Mouse (Mus musculus) layer of hippocampus, adult 18-20 months (tissue): ENCODE results near the gene Ascc1. TPM values are rescaled to one million over a fixed set of nuclear protein-coding genes. Genes with fewer than 3 reads are reported as not detected.

Experiments used
- DNase-seq, 2 experiments: peaks; one replicate each; pipeline ENCODE4 v3.0.0; 2022; ENCODE audit warnings: low spot score in 2 of 2
- total RNA-seq, 2 experiments: library from RNA; stranded (reverse); gene quantifications; 2 replicates each; pipeline ENCODE4 v1.2.3; 2021

Ascc1 gene
- total RNA-seq, 2 experiments from 2014 or later, result 15.4 to 17.9 TPM

DNA sequence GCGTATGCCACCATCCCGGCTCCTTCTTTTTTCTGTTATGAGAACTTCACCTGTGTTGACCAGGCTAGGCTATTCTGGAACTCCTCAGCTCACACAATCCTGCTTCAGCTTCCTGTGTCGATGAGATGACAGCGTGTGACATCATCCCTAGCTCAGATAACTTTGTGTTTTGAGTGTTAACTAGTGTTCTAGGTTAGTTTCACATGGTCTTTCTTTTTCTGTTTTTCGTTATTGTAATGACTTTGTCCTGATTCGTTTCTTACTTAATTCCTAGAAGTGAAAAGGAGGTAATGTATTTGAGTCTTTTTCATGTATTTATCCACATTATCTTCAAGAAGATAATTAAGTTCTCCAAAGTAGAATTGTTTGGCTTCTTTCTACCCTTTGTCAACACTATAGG is 13.6 kb downstream of the Ascc1 start:
- no peak for DNase-seq

DNA sequence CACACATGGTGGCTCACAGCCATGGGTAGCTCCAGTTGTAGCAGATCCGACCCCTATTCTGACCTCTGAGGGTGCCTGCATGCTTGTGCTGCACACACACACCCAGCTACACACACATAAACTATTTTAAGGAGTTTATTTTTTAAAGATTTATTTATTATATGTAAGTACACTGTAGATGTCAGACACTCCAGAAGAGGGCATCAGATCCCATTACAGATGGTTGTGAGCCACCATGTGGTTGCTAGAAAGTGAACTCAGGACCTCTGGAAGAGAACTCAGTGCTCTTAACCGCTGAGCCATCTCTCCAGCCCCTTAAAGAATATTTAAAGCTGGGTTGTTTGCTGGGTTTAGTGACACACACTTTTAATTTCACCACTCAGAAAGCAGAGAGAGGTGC is 16.7 kb downstream of the Ascc1 start:
- no peak for DNase-seq

- no peak for DNase-seq
Observed at GRCm38 (mm10) chr10:60023751-60024150, 21.1 kb downstream of the Ascc1 start.

DNA sequence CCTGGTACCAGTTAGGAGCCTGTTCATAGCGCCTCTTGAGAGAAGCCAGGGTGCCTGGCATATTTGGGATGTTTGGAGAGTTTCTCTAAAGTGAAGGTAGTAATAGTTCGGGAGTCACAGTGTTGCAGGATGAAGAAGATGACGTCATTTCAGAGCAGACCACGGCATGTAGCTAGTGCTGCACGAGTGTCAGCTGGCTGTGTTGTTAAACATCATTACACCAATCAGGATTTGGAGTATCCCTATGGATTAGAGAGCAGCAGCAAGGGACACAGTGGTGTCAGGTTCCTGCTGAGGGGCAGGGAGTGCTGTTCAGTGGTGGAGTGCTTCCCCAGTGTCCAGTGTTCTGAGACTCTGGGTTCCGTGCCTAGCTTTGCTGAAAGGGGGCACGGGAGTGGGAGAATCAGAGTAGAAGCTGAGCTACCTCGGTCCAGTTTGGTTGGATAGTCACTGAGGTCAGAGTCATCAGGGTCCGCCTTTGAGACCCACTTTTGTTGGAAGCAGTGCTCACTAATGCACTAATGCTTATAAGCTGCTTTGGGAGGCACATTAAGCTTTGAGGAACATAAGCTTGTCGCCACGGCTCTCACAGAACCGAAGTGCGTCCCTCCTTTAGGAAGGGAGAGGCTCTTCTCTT is 24.3 kb downstream of the Ascc1 start:
- DNase-seq, result no peak

GRCm38 (mm10) chr10:60027619-60028084 is 25.0 kb downstream of the Ascc1 start:
- no peak for DNase-seq

DNA sequence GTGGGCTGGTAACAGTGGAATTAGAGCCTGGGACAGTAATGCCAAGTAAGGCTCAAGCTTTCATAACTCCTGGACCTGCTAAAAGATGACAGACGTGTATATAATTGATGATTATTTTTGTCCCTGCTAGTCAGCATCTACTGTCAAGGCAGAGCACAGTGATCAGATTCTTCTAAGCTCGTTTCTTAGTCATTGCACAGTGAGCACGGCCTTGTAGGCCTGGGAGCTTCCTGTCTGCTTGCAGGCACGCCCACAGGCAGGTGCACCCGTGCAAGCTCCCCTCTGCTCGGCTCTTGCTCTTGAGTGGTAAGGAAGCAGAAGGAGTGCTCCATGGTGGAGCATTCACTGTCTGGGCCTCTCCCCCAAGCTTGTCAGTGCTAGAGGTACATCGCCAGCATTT is 25.6 kb downstream of the Ascc1 start:
- no peak for DNase-seq

GRCm38 (mm10) chr10:60028979-60029378 is 26.4 kb downstream of the Ascc1 start:
- DNase-seq, result no peak

GRCm38 (mm10) chr10:60029387-60029786 is 26.8 kb downstream of the Ascc1 start:
- DNase-seq, result no peak

GRCm38 (mm10) chr10:60031562-60031961 is 29.0 kb downstream of the Ascc1 start:
- DNase-seq, result no peak

DNA sequence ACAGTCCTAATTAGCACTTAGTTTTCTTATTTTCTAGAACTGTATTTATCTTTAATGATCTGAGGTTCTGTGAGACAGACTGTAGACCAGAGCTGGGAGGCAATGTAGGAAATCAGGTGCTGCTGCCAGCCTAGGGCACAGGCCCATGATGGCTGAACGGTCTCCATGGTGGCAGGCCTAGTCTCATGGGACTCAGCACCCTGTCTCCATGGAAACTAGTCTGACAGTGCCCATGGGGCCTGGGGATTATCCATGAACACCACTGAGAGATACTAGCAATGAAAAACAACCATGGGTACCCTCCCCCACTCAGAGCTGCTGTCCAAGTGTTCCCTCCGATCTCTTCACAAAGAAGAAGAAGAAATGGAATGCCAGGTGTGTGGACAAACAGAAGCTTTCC is 29.4 kb downstream of the Ascc1 start:
- no peak for DNase-seq

- DNase-seq, result no peak
Observed at GRCm38 (mm10) chr10:60032622-60033021, 30.0 kb downstream of the Ascc1 start.

DNA sequence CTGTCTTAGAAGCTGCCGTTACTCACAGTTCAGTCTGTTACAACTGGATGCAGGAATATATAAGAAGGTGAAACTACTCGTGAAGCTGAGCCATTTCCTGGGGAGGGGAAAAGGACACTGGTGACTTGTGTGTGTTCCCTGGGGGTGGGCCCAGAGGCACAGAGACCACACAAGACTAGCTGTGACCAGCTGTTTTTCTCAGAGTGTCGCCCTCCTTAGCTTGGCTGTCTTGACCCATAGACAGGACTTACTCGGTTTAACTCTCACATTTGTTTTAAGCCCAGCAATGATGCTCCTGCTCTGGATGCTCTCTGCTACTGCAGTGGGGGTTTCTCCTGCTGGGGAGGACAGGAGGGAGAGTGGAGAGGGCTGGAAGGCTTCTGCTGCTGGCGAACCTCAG is 30.5 kb downstream of the Ascc1 start:
- no peak for DNase-seq

- DNase-seq, result no peak
Observed at GRCm38 (mm10) chr10:60034621-60035020, 32.0 kb downstream of the Ascc1 start.

GRCm38 (mm10) chr10:60035744-60036143 is 33.1 kb downstream of the Ascc1 start:
- DNase-seq, result no peak

GRCm38 (mm10) chr10:60042350-60042922 is 39.8 kb downstream of the Ascc1 start:
- no peak for DNase-seq

DNA sequence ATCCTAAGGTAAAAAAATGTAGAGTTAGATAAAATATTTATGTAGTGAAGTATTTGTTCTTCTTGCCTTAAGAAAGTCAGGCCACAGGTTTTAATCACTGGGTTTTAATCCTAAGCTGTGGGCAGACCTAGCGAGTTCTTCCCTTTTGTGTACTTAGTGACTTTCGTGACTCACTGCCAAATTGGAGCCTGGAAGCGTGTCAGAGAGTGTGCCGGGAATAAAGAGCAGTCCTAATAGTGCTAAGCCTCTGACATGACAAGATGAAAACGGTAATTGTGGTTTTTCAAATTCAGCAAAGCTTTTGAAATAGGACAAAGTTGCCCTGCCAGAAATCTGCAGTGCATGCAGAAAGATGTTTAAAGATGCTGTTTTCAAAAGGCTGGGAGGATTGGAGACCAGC is 44.1 kb downstream of the Ascc1 start:
- peak in 1 of 2 experiments; percentile 62 for DNase-seq

- no peak for DNase-seq
Observed at GRCm38 (mm10) chr10:60050581-60050980, 48.0 kb downstream of the Ascc1 start.

GRCm38 (mm10) chr10:60053073-60053472 is 50.5 kb downstream of the Ascc1 start:
- no peak for DNase-seq

DNA sequence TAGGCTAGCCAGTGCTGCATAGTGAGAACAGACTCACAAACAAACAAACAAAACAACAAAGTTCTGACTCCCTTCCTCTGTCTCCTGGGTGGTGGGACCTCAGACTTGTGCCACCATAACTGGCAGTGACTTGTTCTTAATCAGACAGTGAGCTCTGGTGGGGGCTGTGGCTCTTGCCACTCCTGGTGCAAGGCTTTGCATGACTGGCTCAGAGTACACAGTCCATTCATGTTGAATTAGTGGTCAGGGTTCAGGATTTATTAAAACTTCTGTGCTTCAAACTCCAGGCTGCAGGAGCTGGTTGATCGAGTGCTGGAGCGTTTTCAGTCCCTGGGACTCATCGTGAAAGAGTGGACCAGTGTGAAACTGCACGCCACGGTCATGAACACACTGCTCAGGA is 59.6 kb downstream of the Ascc1 start:
- DNase-seq, result no peak

- DNase-seq, result no peak
Observed at GRCm38 (mm10) chr10:60062931-60063330, 60.3 kb downstream of the Ascc1 start.

DNA sequence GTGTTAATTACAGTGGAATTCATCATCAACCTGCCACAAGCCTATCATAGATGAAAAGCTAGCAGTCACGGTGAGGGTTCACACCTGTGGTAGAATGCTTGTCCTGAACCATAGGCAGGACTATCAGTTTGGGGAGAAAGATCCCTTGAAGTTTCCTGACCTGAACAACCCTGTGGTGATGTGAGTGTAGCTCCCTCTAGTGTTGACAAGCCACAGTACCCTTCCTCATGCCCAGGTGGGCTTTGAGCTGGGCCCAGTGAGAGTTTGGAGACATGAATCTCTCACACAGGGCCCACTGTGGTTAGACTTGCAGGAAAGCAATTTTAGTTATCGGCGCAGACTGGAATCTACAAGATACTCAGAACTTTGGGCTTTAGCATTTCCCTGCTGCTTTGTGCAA is 63.9 kb downstream of the Ascc1 start:
- DNase-seq, result peak in 1 of 2 experiments; percentile 69

DNA sequence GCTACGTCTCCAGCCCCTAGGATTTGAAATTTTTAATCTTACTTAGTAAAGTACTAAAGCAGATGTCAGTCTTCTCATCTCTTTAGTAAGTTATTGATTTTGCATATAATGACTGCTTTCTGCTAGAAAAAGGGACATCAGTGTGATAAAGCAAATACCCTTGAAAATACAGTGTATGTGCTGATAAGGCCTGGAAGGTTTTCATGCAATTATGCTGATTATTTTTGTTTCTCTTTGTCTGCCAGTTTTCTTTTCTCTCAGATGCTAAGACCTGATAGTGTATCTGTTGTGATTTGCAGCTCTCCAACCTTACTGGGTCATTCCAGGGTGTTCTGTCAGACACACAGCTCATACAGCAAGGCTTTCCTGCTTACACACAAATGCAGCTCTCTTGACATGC is 72.6 kb downstream of the Ascc1 start:
- DNase-seq, result no peak

- DNase-seq, result no peak
Observed at GRCm38 (mm10) chr10:60077226-60077625, 74.6 kb downstream of the Ascc1 start.
